Mouse (Mus musculus) heart, embryonic 11.5 days (tissue): Measurements from ENCODE around the gene Rps23. TPM values are rescaled to one million over a fixed set of nuclear protein-coding genes. Genes with fewer than 3 reads are reported as not detected.
"Not testable (repeated sequence)": the region's sequence is repeated elsewhere in the genome, so short reads cannot be mapped to it uniquely, and the experiment has no call there.

Source experiments
- ATAC-seq: fragments of 200-750 bp; cut with Nextera tagmentation; replicated peaks from 2 replicates; pipeline ENCODE4 v1.8.0; 2017; ENCODE audit warnings: moderate library complexity; ENCODE audit not compliant: insufficient number of reproducible peaks, low FRiP score, low TSS enrichment
- H3K27ac ChIP-seq: fragments of 300-500 bp; sonication (generic); 2 replicates; pipeline ENCODE4 v1.5.1; 2014; ENCODE audit warnings: mild to moderate bottlenecking, low read depth, low read length
- H3K27me3 ChIP-seq: fragments of 300-500 bp; sonication (generic); 2 replicates; pipeline ENCODE4 v1.6.1; 2014; ENCODE audit warnings: mild to moderate bottlenecking, low read length, mixed read lengths; ENCODE audit not compliant: control insufficient read depth, insufficient read depth
- H3K36me3 ChIP-seq: fragments of 300-500 bp; sonication (generic); 2 replicates; pipeline ENCODE4 v1.6.1; 2014; ENCODE audit warnings: mild to moderate bottlenecking, low read length, moderate library complexity, mixed read lengths; ENCODE audit not compliant: control insufficient read depth, insufficient read depth
- H3K4me1 ChIP-seq: fragments of 300-500 bp; sonication (generic); 2 replicates; pipeline ENCODE4 v1.6.1; 2014; ENCODE audit warnings: low read length; ENCODE audit not compliant: control insufficient read depth, insufficient read depth
- H3K4me2 ChIP-seq: fragments of 300-500 bp; sonication (generic); 2 replicates; pipeline ENCODE4 v1.6.1; 2014; ENCODE audit warnings: mild to moderate bottlenecking, moderate library complexity
- H3K4me3 ChIP-seq: fragments of 300-500 bp; sonication (generic); 2 replicates; pipeline ENCODE4 v1.5.1; 2014; ENCODE audit warnings: low read depth, low read length
- H3K9ac ChIP-seq: fragments of 300-500 bp; sonication (generic); 2 replicates; pipeline ENCODE4 v1.6.1; 2014; ENCODE audit warnings: mild to moderate bottlenecking, low read depth, low read length, moderate library complexity
- H3K9me3 ChIP-seq: fragments of 300-500 bp; sonication (generic); replicated peaks from 2 replicates; pipeline ENCODE4 v1.6.1; 2016; ENCODE audit warnings: low read length; ENCODE audit not compliant: control insufficient read depth
- WGBS: fragments of 180-500 bp; shearing (Covaris S2); extraction: QIAGEN DNeasy Blood & Tissue Kit; methylation state at CpG from one replicate; pipeline ENCODE4 v1.1.7; 2014; ENCODE audit not compliant: insufficient replicate concordance; 5-methylcytosine and 5-hydroxymethylcytosine counted together
- polyA plus RNA-seq: library from polyadenylated mRNA; unstranded; fragments of >200 nt; fragmentation: Nextera tagmentation; extraction: Ambion mirVana; gene quantifications from 2 replicates; pipeline ENCODE4 v1.2.1, GENCODE M21; 2014

Rps23 gene
- polyA plus RNA-seq, 1 experiment from 2014 or later, result 199 TPM

DNA sequence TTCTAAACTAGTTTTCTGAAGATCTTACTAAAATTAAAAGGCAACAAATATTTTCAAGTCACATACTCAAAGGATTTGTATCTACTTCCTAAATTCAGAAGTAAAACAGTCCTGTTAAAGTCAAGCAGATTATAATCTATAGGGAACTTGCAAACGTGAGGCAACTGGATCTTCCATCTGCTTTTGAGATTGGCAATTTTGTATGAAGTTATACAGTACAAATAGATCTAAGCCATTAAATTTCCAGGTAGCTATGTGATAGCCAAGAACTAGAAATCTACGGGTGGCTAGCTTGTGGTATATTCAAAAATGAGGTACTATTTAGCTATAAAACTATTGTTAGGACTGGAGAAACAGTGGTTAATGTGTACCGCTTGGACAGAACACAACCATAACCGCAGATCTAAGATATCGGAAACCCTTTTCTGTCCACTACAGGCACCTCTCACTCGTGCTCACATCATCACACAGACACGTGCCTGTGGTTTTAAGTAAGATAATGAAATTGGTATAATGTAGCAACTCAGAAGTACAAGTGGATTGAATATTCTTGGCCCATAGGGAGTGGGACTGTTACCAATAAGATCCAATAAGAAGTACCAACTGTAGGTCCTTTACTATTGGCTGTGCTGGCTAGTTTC lies 3.5 kb downstream of the Rps23 start:
- Histone ChIP-seq H3K9ac (no peak overlapping the region), H3K4me1 (peaks cover 3% of the 10 kb centered on the region; the same call in 1 of the 2 replicates), H3K36me3 (peaks cover 12% of the 10 kb centered on the region), H3K27ac (no peak overlapping the region), H3K4me2 (no peak overlapping the region), H3K27me3 (no peaks in the 10 kb centered on the region), H3K9me3 (no peaks in the 10 kb centered on the region), H3K4me3 (no peak overlapping the region)
- ATAC-seq, result no peak
- WGBS, result 79% methylated on average over 7 of the region's 7 CpGs

DNA sequence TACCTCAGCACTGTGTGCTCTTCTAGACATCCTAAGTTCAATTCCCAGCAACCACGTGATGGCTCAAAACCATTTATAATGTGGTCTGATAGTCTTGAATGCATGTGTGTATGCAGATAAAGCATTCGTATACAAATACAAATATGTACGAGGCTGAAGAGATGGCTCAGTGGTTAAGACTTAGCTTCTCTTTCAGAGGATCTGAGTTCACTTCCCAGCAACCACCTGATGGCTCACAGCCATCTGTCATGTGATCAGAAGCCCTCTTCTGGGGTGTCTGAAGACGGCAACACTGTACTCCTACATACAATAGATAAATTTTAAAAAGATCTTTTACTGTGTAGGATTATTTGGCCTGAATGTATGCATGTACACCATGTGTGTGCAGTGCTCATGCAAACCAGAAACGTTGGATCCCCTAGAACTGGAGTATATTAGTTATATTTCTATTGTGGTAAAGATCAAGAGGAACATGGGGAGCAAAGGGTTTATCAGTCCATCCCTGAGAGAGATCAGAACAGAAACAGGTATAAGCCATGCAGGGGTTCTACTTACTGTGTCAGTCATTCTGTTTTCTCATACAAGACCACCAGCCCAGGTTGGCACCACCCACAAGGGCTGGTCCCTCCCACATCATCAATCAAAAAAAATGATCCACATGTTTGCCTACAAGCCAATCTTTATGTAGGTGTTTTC lies 4.3 kb downstream of the Rps23 start:
- Histone ChIP-seq H3K4me2 (no peak overlapping the region), H3K4me1 (peaks cover 3% of the 10 kb centered on the region; the same call in 1 of the 2 replicates), H3K27ac (no peak overlapping the region), H3K36me3 (peaks cover 12% of the 10 kb centered on the region), H3K4me3 (no peak overlapping the region), H3K27me3 (no peaks in the 10 kb centered on the region), H3K9ac (no peak overlapping the region), H3K9me3 (no peaks in the 10 kb centered on the region)
- no peak for ATAC-seq
- WGBS, result 75% methylated on average over 5 of the region's 5 CpGs

- not testable (repeated sequence) for ATAC-seq, H3K9me3 ChIP-seq, H3K27me3 ChIP-seq, H3K4me1 ChIP-seq, H3K4me3 ChIP-seq, H3K4me2 ChIP-seq, H3K27ac ChIP-seq, H3K9ac ChIP-seq
- H3K36me3 ChIP-seq, result peaks cover 12% of the 10 kb centered on the region
- 85% methylated on average over 10 of the region's 10 CpGs for WGBS
Observed at GRCm38 (mm10) chr13:90928266-90928665, 5.5 kb downstream of the Rps23 start.

- Histone ChIP-seq H3K9me3 (no peaks in the 10 kb centered on the region), H3K4me1 (no peaks in the 10 kb centered on the region), H3K27ac (no peak overlapping the region), H3K4me2 (no peak overlapping the region), H3K27me3 (no peaks in the 10 kb centered on the region), H3K9ac (no peak overlapping the region), H3K36me3 (peaks cover 11% of the 10 kb centered on the region), H3K4me3 (no peak overlapping the region)
- WGBS, result 21% methylated on average over 5 of the region's 5 CpGs
- no peak for ATAC-seq
Observed at GRCm38 (mm10) chr13:90929847-90930246, 7.1 kb downstream of the Rps23 start.

GRCm38 (mm10) chr13:90933256-90933655 lies 10.5 kb downstream of the Rps23 start:
- Histone ChIP-seq H3K27me3 (no peaks in the 10 kb centered on the region), H3K4me1 (no peaks in the 10 kb centered on the region), H3K9me3 (no peaks in the 10 kb centered on the region), H3K36me3 (no peaks in the 10 kb centered on the region), H3K27ac (no peak overlapping the region), H3K4me3 (no peak overlapping the region), H3K9ac (no peak overlapping the region), H3K4me2 (no peak overlapping the region)
- ATAC-seq, result no peak
- 73% methylated on average over 3 of the region's 3 CpGs for WGBS

- no peak overlapping the region for H3K4me3 ChIP-seq
- no peak for ATAC-seq
- H3K9ac ChIP-seq, result no peak overlapping the region
- H3K27me3 ChIP-seq, result no peaks in the 10 kb centered on the region
- H3K9me3 ChIP-seq, result no peaks in the 10 kb centered on the region
- 79% methylated on average over 7 of the region's 7 CpGs for WGBS
- no peaks in the 10 kb centered on the region for H3K36me3 ChIP-seq
- H3K27ac ChIP-seq, result no peak overlapping the region
- H3K4me1 ChIP-seq, result no peaks in the 10 kb centered on the region
- no peak overlapping the region for H3K4me2 ChIP-seq
Observed at GRCm38 (mm10) chr13:90935852-90936251, 13.1 kb downstream of the Rps23 start.

- H3K9me3 ChIP-seq, result no peaks in the 10 kb centered on the region
- no peaks in the 10 kb centered on the region for H3K4me1 ChIP-seq
- H3K27me3 ChIP-seq, result no peaks in the 10 kb centered on the region
- no peak overlapping the region for H3K4me2 ChIP-seq
- H3K36me3 ChIP-seq, result no peaks in the 10 kb centered on the region
- no peak overlapping the region for H3K4me3 ChIP-seq
- no peak overlapping the region for H3K9ac ChIP-seq
- peak; percentile 91 for ATAC-seq
- 54% methylated on average over 6 of the region's 6 CpGs for WGBS
- no peak overlapping the region for H3K27ac ChIP-seq
Observed at GRCm38 (mm10) chr13:90939192-90939591, 16.4 kb downstream of the Rps23 start.

DNA sequence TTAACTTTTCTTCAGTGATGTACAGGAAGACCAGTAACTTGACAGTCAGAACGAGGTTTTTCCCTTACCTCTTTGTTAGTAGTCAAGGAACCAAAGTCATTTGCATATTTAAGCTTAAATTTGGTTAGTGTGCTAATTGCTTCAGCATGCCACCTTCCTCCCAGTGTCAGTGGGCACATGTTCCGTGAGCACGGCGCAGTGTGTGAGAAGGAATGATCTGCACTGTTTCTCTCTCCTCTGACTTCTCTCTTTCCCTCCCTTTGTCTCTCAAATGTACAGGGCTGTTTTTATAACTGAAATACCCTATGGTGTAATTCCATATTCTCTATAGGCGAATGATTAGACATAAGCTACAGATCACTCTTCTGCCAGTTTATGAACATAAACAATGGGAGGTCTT lies 16.8 kb downstream of the Rps23 start:
- Histone ChIP-seq H3K9me3 (no peaks in the 10 kb centered on the region), H3K4me2 (no peak overlapping the region), H3K9ac (no peak overlapping the region), H3K27me3 (no peaks in the 10 kb centered on the region), H3K4me3 (no peak overlapping the region), H3K27ac (no peak overlapping the region), H3K36me3 (no peaks in the 10 kb centered on the region), H3K4me1 (no peaks in the 10 kb centered on the region)
- ATAC-seq, result no peak
- WGBS, result 79% methylated on average over 5 of the region's 5 CpGs

DNA sequence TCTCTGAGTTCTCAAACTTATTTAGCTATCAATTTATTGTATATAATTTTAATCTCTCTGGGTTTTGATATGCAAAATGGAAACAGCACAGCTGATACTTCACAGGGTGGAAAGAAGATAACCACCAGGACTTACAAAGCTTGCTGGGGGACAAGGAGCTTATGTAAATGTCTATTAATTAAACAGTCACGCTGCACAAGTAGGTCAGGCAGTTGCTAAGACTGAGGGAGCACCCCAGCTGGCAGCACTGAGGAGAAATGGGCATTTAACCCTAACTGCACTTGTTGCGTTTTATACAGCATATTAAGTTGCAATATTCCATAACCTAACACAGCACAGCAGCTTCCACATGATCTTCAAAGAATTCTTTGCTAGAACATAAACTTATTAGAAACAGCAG lies 36.1 kb downstream of the Rps23 start:
- no peaks in the 10 kb centered on the region for H3K36me3 ChIP-seq
- H3K27me3 ChIP-seq, result no peaks in the 10 kb centered on the region
- H3K27ac ChIP-seq, result no peak overlapping the region
- H3K4me2 ChIP-seq, result no peak overlapping the region
- H3K4me1 ChIP-seq, result no peaks in the 10 kb centered on the region
- no peaks in the 10 kb centered on the region for H3K9me3 ChIP-seq
- no peak overlapping the region for H3K4me3 ChIP-seq
- 68% methylated on average over 2 of the region's 2 CpGs for WGBS
- no peak for ATAC-seq
- no peak overlapping the region for H3K9ac ChIP-seq
